Mouse (Mus musculus): ENCODE data around the gene Mrps11. TPM values are rescaled to one million over a fixed set of nuclear protein-coding genes. Genes with fewer than 3 reads are reported as not detected.

The Mrps11 gene
- 10 to 100 TPM; 36.2 to 45.6 (median 42.1) TPM for total RNA-seq (2022)

GRCm38 (mm10) chr7:78782639-78783581 is at the start of gene Mrps11, which contains the start of gene Mrpl46:
Gene Mrps11 (plus strand): TSS chr7:78783119.
Gene Mrpl46 (minus strand): TSS chr7:78783531.
- DNase-seq (ENCODE audit: low spot score in 2 of 2): peak; percentile 78 to 79

GRCm38 (mm10) chr7:78737196-78737595 is 45.7 kb upstream of the Mrps11 start:
- DNase-seq (ENCODE audit: low spot score in 2 of 2): no peak

DNA sequence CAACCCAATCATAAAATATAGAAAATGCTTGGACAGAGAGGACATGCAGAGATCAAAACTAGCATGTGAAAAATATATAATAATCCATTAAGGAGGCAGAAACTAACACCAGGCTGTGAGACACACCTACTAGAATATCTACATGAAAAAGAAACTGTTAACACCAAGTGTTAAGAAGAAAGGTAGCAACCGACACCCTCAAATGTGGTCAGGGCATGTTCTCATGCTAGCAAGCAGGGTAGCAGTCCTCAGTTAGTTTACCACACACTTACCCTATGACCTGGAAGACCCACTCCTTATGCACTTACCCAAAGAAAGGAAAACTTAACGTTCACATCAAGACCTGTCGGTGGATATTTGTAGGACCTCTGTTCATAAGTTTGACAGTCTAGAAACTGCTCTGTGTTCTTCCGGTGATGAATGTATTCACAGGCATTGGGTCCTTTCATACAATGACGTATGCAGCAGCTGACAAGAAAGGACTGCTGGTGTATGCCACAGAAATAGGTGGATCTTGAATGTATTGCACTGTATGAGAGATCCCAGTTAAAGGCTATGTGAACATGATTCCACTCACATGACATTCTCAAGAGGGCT is 45.2 kb upstream of the Mrps11 start, which contains the start of gene Ntrk3:
Ntrk3 (minus strand) TSS at position 399 of the 597 bp plus-strand sequence.
- no peak for DNase-seq (ENCODE audit: low spot score in 2 of 2)

DNA sequence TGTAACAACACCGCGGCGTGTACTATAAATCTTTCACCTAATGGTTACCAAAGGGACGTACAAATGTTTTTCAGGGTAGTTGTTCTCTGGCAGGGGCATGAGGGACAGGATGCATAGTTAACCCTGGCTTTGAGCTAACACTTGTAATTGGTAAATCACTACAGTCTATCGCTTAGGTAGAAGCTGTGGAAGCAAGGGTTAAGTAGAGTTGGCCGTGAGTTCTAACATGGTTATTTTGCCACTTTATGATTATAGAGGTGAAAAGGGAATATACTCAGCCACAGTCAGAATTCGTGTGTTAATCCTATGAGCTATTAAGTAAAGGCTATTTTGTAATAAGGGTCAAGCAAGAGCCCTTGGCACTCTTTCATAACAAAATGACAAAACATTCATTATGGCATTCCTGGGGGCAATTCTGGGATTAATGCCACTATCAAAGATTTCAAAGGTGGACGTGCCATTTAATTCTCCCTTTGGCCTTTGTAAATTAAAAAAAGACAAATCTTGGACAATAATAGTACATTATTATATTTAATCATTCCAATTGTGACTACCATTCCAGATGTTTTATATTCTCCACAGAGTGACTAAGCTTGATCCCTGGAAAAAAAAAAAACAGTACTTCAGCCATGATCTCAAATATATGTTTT is 43.4 kb upstream of the Mrps11 start:
- no peak for DNase-seq (ENCODE audit: low spot score in 2 of 2)

DNA sequence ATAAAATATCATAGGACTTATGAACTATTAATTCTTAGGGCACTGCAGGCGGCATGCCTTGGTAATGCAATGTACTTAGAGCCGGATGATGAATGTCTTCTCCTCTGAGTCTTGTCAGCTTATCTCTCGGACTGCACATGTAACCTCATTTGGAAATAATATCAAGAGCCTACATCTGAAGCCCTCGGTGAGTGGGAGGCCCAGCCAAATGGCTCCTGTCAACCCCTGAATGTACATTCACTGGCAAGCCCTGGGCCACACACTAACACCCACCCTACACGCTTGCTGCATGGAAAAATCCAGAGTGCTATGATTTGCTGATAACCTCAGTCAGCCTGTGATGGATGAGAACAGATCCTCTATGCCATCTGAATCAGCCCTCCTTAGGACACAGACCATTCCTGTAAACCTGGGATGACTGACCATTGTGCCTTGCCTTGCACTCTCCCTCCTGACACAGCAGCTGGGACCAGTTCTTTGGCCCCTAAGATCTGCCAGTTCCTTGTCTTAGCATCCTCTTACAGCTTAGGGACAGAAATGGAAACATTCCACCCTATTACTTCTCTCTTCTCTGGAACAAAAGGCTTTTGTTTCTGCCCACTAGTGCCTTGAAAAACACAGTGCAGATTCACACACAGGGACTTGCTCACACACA is 39.1 kb upstream of the Mrps11 start:
- DNase-seq (ENCODE audit: low spot score in 2 of 2): no peak

GRCm38 (mm10) chr7:78752961-78753360 is 30.0 kb upstream of the Mrps11 start:
- no peak for DNase-seq (ENCODE audit: low spot score in 2 of 2)

- no peak for DNase-seq (ENCODE audit: low spot score in 2 of 2)
These were observed 29.0 kb upstream of the Mrps11 start for GRCm38 (mm10) chr7:78753752-78754457.

GRCm38 (mm10) chr7:78754458-78755000 is 28.4 kb upstream of the Mrps11 start:
- DNase-seq (ENCODE audit: low spot score in 2 of 2): peak in 1 of 2 experiments; percentile 15

DNA sequence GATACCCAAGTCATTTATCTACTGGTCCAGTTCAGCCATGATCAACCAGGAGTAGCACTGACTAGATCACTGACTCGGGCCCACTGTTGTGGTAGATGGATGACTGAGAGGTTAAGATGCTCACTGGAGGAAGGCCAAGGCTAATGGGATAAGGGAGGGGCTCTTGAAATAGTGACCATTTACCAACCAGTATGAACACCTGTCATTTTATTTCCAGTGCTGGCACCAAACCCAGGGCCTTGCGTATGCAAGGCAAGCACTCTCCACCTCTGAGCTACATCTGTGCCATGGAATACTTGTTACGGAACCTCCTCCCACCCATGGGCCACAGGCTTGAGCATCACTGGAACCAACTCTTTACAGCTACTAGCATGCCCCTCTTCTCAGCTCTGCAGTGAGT is 19.1 kb upstream of the Mrps11 start:
- no peak for DNase-seq (ENCODE audit: low spot score in 2 of 2)

GRCm38 (mm10) chr7:78765215-78765631 is 17.7 kb upstream of the Mrps11 start:
- DNase-seq (ENCODE audit: low spot score in 2 of 2): no peak

- peak; percentile 82 to 95 for DNase-seq (ENCODE audit: low spot score in 2 of 2)
These were observed 16.8 kb upstream of the Mrps11 start for GRCm38 (mm10) chr7:78766019-78766683.

DNA sequence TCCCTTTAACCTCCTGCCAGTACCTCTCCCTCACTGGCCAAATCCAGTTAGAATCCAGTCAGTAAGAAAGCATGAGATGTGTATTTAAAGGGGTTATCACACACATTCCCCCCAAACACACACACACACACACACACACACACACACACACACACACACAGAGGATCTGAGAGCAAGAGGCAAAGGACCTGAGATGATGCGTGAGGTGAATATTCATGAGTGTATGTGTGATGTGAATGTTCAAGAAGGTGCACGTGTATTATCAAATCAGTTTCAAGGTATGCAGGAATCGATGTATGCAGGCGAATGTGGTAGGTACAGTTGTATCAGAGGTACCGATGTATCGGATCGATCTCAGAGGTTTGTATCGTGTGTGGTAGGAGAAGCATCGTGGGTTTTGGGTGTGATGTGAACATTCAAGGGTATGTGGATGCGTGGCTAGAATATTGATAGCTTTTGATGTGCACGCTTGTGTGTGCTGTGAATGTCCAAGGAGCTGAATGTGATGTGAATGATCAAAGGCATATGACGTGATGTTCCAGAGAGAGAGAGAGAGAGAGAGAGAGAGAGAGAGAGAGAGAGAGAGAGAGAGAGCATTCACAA is 14.9 kb upstream of the Mrps11 start:
- DNase-seq (ENCODE audit: low spot score in 2 of 2): no peak

- DNase-seq (ENCODE audit: low spot score in 2 of 2): no peak
These were observed 13.8 kb upstream of the Mrps11 start for GRCm38 (mm10) chr7:78769075-78769652.

- DNase-seq (ENCODE audit: low spot score in 2 of 2): no peak
These were observed 12.0 kb upstream of the Mrps11 start for GRCm38 (mm10) chr7:78770936-78771335.

GRCm38 (mm10) chr7:78778741-78779140 is 4.2 kb upstream of the Mrps11 start:
- no peak for DNase-seq (ENCODE audit: low spot score in 2 of 2)

DNA sequence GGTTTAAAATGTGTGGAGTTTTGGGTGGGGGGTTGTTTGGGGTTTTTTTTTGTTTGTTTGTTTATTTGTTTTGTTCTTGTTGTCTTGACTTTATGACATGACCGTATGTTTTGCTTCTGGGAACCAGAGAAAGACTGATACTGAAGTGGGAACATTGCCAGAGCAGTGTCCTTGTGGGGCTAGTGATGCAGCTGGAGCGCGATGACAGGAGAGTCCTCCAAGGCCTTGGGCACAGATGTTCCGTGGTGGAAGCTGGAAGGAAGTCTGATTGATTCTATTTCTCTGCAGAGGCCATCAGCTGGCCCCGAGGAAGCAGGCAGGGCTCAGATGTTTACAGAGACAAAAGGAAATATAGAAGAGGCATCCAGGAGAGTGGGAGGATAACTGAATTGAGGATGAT is 3.0 kb downstream of the Mrps11 start:
- no peak for DNase-seq (ENCODE audit: low spot score in 2 of 2)

DNA sequence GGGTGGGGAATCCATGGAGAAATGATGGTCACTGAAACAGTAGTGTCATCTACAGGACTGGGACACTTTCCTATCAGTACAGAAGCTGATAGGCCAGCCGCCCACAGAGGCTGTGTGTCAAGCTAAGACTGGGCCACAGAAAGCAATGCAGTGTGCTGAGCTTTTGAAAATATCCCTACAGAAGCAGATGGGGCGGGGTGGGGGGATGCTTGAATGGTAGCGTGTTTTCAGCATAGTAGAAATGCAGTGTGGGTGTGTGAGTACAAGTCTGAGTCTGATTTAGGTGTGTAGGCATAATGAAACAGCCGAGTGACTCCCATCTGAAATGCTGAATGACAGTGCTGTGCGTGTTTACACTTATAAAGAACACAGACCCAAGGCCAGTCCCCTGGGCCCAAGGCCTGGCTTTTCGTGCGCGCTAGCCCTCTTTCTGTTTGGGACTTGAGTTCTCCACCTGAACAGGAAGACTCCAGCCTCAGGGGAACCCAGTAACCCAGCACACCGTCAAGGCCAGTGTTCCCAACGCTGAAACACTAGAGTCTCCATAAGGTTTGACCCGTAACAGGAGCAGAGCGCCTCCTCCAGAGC is 5.0 kb downstream of the Mrps11 start:
- peak; percentile 30 to 51 for DNase-seq (ENCODE audit: low spot score in 2 of 2)

DNA sequence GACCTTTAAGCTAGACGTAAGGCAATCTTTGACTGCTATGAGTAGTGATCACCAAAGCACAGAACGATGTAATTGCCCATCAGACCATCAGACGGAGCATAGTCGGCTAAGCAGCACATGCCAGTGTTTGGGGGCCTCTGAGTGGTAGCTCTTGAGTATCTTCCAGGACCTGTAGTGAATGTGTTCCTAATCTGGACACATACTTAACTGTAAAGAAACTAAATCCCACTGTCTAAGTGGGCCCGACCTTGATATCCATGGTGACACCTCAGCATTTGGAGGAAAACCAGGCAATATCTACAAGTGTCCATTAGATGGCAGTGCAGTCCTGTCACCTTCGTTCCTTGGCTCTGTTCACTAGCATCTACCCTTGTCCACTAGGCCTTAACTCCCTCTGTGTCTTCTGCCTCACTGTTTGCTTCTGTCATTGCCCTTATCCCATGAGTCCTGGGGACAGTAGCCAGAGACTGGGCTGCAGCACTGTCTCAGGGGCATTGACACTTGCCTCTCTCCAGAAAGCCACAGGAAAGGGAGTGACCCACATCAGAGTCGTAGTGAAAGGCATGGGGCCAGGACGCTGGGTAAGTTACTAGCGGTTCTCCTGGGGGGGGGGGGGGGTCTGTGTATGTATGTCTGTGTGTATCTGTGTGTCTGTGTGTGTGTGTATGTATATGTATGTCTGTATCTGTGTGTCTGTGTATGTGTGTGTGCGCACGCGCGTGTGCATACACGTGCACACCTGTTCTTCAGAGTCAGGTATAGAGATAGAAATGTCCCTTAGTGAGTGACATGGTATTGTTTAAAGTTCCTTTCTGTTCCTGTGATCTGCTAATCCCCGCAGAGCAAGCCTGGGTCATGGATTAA is 8.7 kb downstream of the Mrps11 start:
- DNase-seq (ENCODE audit: low spot score in 2 of 2): peak; percentile 39 to 62
